Mouse (Mus musculus) urinary bladder, postnatal 14 days (tissue): Measurements from ENCODE around the gene Erc1.
A peak's percentile ranks its signal among the peaks of the same experiment; 100 is the strongest.

Source experiments
- DNase-seq: peaks from one replicate; pipeline ENCODE4 v3.0.0; 2021; ENCODE audit warnings: low spot score

Erc1 gene

GRCm38 (mm10) chr6:119587897-119588296 lies 260.1 kb downstream of the Erc1 start:
- no peak for DNase-seq

- no peak for DNase-seq
Measured at GRCm38 (mm10) chr6:119587454-119587853, 260.5 kb downstream of the Erc1 start.

GRCm38 (mm10) chr6:119585652-119586375 lies 262.2 kb downstream of the Erc1 start:
- DNase-seq: peak; percentile 28

GRCm38 (mm10) chr6:119584061-119584460 lies 263.9 kb downstream of the Erc1 start:
- no peak for DNase-seq

GRCm38 (mm10) chr6:119583165-119583564 lies 264.8 kb downstream of the Erc1 start:
- DNase-seq: no peak

GRCm38 (mm10) chr6:119576706-119577105 lies 271.3 kb downstream of the Erc1 start:
- DNase-seq: no peak

GRCm38 (mm10) chr6:119575331-119575730 lies 272.6 kb downstream of the Erc1 start:
- DNase-seq: no peak

- DNase-seq: no peak
Measured at GRCm38 (mm10) chr6:119572296-119572695, 275.7 kb downstream of the Erc1 start.

GRCm38 (mm10) chr6:119570797-119571196 lies 277.2 kb downstream of the Erc1 start:
- no peak for DNase-seq

- no peak for DNase-seq
Measured at GRCm38 (mm10) chr6:119568339-119568738, 279.6 kb downstream of the Erc1 start.

GRCm38 (mm10) chr6:119565451-119566379 lies 282.3 kb downstream of the Erc1 start:
- peak; percentile 52 for DNase-seq

GRCm38 (mm10) chr6:119562558-119562957 lies 285.4 kb downstream of the Erc1 start:
- peak; percentile 15 for DNase-seq

- no peak for DNase-seq
Measured at GRCm38 (mm10) chr6:119558855-119559254, 289.1 kb downstream of the Erc1 start.

- no peak for DNase-seq
Measured at GRCm38 (mm10) chr6:119554439-119554838, 293.5 kb downstream of the Erc1 start.

GRCm38 (mm10) chr6:119544518-119544864 lies 303.5 kb downstream of the Erc1 start:
- DNase-seq: no peak

GRCm38 (mm10) chr6:119543803-119544517 lies 304.0 kb downstream of the Erc1 start, which contains the start of gene Wnt5b:
Wnt5b (minus strand) TSS chr6:119544347.
- peak; percentile 12 for DNase-seq

- peak; percentile 20 for DNase-seq
Measured at GRCm38 (mm10) chr6:119543456-119543802, 304.5 kb downstream of the Erc1 start.

- DNase-seq: no peak
Measured at GRCm38 (mm10) chr6:119535867-119536266, 312.1 kb downstream of the Erc1 start.

GRCm38 (mm10) chr6:119533170-119533709 lies 314.7 kb downstream of the Erc1 start:
- DNase-seq: no peak

GRCm38 (mm10) chr6:119529659-119530058 lies 318.3 kb downstream of the Erc1 start:
- no peak for DNase-seq

- no peak for DNase-seq
Measured at GRCm38 (mm10) chr6:119526498-119526897, 321.5 kb downstream of the Erc1 start.

GRCm38 (mm10) chr6:119521931-119522391 lies 326.0 kb downstream of the Erc1 start:
- no peak for DNase-seq
